Mouse (Mus musculus): ENCODE measurements around the gene Tctex1d2.

GRCm38 (mm10) chr16:32446563-32447138, 27.1 kb downstream of the Tctex1d2 start:
- no peak for TF ChIP-seq CTCF (IDR thresholded peaks at IDR 0.05; ENCODE audit: control insufficient read depth, insufficient read depth, low read length)
- no peak for TF ChIP-seq POLR2A (IDR thresholded peaks at IDR 0.05; ENCODE audit: borderline replicate concordance, control insufficient read depth, low read depth, low read length)

Data from bone marrow, adult 2 months (tissue).